Mouse (Mus musculus) kidney, postnatal 10 days (tissue): Measurements from ENCODE around the gene Cdc42ep4.

Experiments used
- DNase-seq: peaks from one replicate; pipeline ENCODE4 v3.0.0; 2021; ENCODE audit warnings: mixed read lengths

The Cdc42ep4 gene

GRCm38 (mm10) chr11:113681979-113682378 lies 69.7 kb downstream of the Cdc42ep4 start:
- no peak for DNase-seq

- no peak for DNase-seq
Observed at GRCm38 (mm10) chr11:113680954-113681353, 70.7 kb downstream of the Cdc42ep4 start.

- DNase-seq, result no peak
Observed at GRCm38 (mm10) chr11:113678373-113678772, 73.3 kb downstream of the Cdc42ep4 start.

GRCm38 (mm10) chr11:113677378-113677777 lies 74.3 kb downstream of the Cdc42ep4 start:
- DNase-seq, result no peak
